Mouse (Mus musculus) cerebral cortex, adult 2 months (tissue): Measurements from ENCODE around the gene Ndufb10.

ENCODE experiments used
- WGBS: fragments of 180-500 bp; shearing (Covaris S2); methylation state at CpG from one replicate; pipeline ENCODE4 v1.1.7; 2018; 5-methylcytosine and 5-hydroxymethylcytosine counted together

Gene Ndufb10

DNA sequence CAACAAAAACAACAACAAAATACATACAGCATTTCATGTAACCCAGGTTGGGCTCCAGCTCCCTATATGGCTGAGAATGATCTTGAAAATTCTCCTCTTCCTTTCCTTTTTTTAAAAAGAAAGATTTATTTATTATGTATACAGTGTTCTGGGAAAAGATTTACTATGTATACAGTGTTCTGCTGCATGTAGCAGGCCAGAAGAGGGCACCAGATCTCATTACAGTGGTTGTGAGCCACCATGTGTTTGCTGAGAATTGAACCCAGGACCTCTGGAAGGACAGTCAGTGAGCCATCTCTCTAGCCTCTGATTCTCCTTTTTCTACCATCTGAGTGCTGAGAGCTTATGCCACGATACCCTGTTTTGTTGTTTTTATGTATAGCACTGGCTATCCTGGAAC, 10.2 kb upstream of the Ndufb10 start:
- WGBS = 83% methylated on average over 1 of the region's 1 CpGs

- WGBS = 90% methylated on average over 21 of the region's 21 CpGs
Measured at GRCm38 (mm10) chr17:24733434-24734050, 9.3 kb upstream of the Ndufb10 start.

GRCm38 (mm10) chr17:24732233-24732935, 8.1 kb upstream of the Ndufb10 start:
- WGBS = 82% methylated on average over 12 of the region's 12 CpGs

DNA sequence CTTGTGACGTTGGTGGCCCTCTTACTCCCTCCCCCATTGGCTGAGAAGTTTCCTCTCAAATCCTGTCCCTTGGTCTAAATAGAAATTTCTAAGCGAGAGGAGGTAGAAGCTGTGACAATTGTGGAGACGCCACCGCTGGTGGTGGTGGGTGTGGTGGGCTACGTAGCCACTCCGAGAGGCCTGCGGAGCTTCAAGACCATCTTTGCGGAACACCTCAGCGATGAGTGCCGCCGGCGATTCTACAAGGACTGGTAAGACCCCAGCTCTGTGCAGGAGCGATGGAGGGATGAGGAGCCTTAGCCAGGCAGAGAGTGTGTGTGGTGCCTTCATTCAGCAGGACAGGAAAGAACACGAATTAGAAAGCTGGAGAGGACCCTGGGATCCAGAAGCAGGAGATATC, 6.5 kb upstream of the Ndufb10 start:
- 87% methylated on average over 14 of the region's 14 CpGs for WGBS

DNA sequence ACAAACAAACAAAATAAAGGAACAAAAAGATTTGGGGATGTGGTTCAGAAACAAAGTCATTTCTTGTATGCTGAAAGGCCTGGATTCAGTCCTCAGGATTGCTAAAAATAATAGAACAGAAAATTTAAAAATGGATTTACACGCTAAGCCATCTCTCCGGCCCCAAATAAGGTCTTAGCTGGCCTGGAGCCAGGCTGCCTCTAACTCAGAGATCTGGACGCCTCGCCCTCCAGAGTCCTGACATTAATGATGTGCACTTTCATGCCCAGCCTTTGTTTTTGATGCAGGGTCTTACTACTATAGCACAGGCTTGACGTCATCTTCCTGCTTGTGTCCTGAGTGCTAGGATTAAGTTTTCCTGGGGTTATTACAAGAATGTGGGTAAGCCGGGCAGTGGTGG, 4.8 kb upstream of the Ndufb10 start:
- 75% methylated on average over 6 of the region's 6 CpGs for WGBS

DNA sequence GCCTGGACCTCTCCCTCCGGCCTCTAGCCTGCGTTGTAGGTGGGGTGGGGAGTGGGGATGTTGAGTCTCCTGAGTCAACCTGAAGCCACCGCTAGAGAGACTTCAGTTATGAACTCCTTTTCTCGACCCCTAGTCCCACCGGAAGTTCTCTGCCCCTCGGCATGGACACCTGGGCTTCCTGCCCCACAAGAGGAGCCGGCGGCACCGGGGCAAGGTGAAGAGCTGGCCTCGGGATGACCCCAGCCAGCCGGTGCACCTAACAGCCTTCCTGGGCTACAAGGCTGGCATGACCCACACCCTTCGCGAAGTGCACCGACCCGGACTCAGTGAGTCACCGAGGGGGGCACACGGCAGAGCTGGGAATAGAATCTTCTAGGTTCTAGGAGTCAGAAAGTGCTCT, 3.9 kb upstream of the Ndufb10 start:
- WGBS = 74% methylated on average over 17 of the region's 17 CpGs

GRCm38 (mm10) chr17:24727618-24728017, 3.3 kb upstream of the Ndufb10 start, which contains the start of gene Rpl3l:
TSS of gene Rpl3l (plus strand) at chr17:24727820.
- 72% methylated on average over 2 of the region's 2 CpGs for WGBS

DNA sequence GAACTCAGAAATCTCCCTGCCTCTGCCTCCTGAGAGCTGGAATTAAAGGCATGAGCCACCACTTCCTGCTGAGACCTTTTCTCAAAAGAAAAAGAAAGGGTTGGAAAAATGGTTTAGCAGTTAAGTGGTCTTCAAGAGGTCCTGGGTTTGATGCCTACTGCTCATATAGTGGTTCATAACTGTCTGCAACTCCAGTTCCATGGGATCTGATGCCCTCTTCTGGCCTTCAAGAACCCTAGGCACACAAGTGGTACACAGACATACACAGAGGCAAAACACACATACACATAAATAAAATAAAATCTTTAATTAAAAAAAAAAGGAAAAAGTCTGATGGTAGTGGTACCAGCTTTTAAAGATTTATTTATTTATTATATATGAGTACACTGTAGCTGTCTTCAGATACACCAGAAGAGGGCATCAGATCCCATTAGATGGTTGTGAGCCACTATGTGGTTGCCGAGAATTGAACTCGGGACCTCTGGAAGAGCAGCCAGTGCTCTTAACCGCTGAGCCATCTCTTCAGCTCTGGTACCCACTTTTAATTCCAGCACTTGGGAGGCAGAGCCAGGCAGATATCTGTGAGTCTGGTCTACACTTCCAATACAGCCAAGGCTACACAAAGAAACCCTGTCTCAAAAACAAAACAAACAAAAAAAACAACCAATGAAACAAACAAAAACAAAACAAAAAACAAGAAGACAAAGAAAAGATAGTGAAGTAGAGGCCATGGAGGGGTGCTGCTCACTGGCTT, 1.5 kb upstream of the Ndufb10 start:
- WGBS = 69% methylated on average over 3 of the region's 3 CpGs

DNA sequence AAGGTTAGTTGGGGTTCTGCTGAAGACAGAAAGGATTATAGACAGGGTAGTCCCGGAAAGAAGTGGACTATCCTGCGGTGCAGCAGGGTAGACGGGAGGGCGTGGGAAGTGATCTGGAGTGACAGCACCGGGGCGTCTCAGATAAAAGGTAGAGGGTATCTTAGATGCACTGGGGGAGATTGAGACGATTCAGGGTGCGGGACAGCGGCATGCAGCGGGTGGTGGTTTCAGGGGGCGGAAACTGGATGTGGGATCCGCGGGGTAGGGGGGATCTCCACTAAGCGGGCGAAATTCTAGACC, 447 bp downstream of the Ndufb10 start:
- under 1% methylated on average over 15 of the region's 15 CpGs for WGBS

GRCm38 (mm10) chr17:24723122-24723880, 977 bp downstream of the Ndufb10 start:
- under 1% methylated on average over 12 of the region's 12 CpGs for WGBS

- 36% methylated on average over 13 of the region's 13 CpGs for WGBS
Measured at GRCm38 (mm10) chr17:24722220-24722924, 1.9 kb downstream of the Ndufb10 start.

- 51% methylated on average over 7 of the region's 7 CpGs for WGBS
Measured at GRCm38 (mm10) chr17:24721383-24721955, 2.8 kb downstream of the Ndufb10 start.

- whole genome bisulfite sequencing = 1% methylated on average over 11 of the region's 11 CpGs
Measured at GRCm38 (mm10) chr17:24720616-24721015, 3.7 kb downstream of the Ndufb10 start.

DNA sequence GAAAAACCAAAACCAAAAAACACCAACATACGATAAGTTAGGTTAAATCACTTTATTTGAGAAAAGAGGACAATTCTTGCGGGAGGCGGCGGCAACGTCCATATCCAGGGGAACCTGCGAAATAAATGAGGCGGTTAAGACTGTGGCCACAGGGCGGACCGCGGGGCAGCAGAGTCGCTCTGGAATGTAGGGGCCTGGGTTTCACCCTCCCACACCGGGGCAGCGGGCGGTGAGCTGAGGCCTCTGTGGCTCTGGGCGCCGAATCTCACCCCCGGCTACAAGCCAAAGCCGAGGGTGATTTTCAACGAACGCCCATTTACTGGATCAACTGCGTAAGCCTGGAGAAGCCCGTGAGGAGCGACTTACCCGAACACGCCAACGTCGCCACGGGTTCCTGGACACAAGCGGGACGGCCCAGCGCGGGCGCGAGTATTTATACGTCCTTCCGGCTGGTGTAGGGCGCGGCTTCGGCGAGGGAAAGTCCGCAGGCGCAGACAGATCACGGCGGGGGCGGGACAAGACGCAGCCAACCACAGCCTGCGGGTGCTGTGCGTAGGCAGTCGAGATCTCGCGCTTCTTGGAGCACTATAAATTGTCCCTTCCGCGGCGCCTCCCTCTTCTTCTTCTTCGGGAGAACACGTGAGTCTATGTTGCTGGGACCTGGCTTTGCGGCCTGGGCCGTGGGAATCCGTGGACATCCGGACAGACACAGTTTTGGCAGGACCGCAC, 4.6 kb downstream of the Ndufb10 start:
- WGBS = under 1% methylated on average over 61 of the region's 61 CpGs

GRCm38 (mm10) chr17:24718938-24719337, 5.3 kb downstream of the Ndufb10 start:
- WGBS = 70% methylated on average over 5 of the region's 5 CpGs

- WGBS = 69% methylated on average over 4 of the region's 4 CpGs
Measured at GRCm38 (mm10) chr17:24717943-24718342, 6.3 kb downstream of the Ndufb10 start, which contains the start of the genes Rnf151 and Rps2. TSS of gene Rnf151 (minus strand) at chr17:24718063. TSS of gene Rps2 (plus strand) at chr17:24718116.

GRCm38 (mm10) chr17:24716166-24716682, 8.1 kb downstream of the Ndufb10 start:
- WGBS = 95% methylated on average over 15 of the region's 15 CpGs

DNA sequence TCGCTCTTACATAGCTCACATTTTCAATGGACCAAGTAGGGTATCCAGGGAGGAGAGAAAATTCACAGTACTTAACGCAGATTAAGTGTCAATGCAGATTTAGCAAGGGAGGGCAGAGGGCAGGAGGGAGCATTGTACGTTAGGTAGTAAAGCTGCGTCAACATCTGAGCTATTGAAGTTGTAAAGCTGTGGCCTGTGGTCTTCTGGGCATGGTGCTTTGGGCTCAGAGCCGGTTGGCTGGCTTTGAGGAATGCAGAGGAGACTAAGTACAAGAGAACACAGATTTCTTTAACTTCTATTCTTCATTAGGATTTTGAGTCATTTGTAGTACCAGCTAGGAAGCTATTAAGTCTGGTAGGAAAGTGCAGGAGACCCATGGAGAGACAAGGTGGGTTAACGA, 8.7 kb downstream of the Ndufb10 start:
- WGBS = 69% methylated on average over 6 of the region's 6 CpGs

DNA sequence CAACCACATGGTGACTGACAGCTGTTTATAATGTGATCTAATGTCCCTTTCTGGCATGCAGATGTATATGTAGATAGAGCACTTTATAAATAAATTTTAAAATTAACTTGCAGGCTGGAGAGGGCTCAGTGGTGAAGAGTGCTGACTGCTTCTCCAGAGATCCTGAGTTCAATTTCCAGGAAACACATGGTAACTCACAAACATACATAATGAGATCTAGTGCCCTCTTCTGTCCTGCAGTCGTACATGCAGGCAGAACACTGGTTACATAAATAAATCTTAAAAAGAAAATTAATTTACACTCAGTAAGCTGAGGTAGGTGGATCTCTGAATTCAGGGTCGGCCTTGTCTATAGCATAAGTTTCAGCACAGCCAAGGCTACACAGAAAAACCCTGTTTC, 15.6 kb downstream of the Ndufb10 start:
- 15% methylated on average over 2 of the region's 2 CpGs for WGBS

DNA sequence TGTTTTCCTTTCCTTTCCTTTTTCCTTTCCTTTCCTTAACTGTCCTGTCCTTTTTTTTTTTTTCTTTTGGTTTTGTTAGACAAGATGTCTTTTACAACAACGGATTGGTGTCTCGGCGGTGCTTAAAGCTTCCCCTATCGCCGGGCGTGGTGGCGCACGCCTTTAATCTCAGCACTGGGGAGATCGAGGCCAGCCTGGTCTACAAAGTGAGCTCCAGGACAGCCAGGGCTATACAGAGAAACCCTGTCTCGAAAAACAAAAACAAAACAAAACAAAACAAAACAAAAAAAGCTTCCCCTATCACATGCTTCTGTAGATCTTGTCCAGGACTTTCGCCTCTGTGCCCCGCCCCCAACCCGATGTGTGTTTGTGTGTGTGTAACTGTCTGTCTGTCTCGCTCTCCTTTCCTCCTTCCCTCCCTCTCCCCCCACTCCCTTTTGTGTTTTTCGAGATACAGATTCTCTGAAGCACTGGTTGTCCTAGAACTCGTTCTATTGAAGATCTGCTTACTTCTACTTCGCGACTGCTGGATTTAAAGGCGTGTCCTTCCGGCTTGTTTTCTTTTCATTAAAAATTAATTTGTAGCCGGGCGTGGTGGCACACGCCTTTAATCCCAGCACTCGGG, 16.4 kb downstream of the Ndufb10 start:
- 4% methylated on average over 24 of the region's 24 CpGs for WGBS
